Mouse (Mus musculus) G1E (cell line): ENCODE data around the gene Atp5b. TPM values are rescaled to one million over a fixed set of nuclear protein-coding genes. Genes with fewer than 3 reads are reported as not detected.
A peak's percentile ranks its signal among the peaks of the same experiment; 100 is the strongest.

Source experiments
- ATAC-seq: 2 replicates; pipeline ENCODE4 v1.8.0; 2016; ENCODE audit warnings: mild to moderate bottlenecking; ENCODE audit not compliant: insufficient number of reproducible peaks, poor library complexity, low FRiP score, severe bottlenecking; ENCODE audit errors: extremely low read depth
- DNase-seq: peaks from one replicate; pipeline ENCODE4 v3.0.0; 2012; ENCODE audit warnings: low spot score
- H3K27me3 ChIP-seq: 2 replicates; pipeline ENCODE4 v1.6.1; 2012; ENCODE audit warnings: mild to moderate bottlenecking, low read length, inconsistent platforms; ENCODE audit not compliant: insufficient read depth
- H3K36me3 ChIP-seq: replicated peaks from 2 replicates; pipeline ENCODE3; 2012; ENCODE audit warnings: mild to moderate bottlenecking, inconsistent platforms
- H3K4me1 ChIP-seq: 2 replicates; pipeline ENCODE4 v1.6.1; 2012; ENCODE audit warnings: low read depth, low read length, inconsistent platforms, mixed read lengths; ENCODE audit not compliant: insufficient read depth
- H3K4me3 ChIP-seq: 2 replicates; pipeline ENCODE4 v1.5.1; 2012; ENCODE audit warnings: low read depth, mild to moderate bottlenecking, inconsistent platforms, low read length, moderate library complexity, mixed read lengths
- H3K9me3 ChIP-seq: replicated peaks from 2 replicates; pipeline ENCODE4 v1.6.1; 2012; ENCODE audit warnings: inconsistent platforms
- CTCF ChIP-seq: IDR thresholded peaks from 2 replicates; pipeline ENCODE4 v1.5.1; 2012; ENCODE audit warnings: low read depth, low read length, inconsistent platforms, mixed read lengths
- GATA1 ChIP-seq: IDR thresholded peaks from 2 replicates; pipeline ENCODE4 v1.6.1; 2012; ENCODE audit warnings: borderline replicate concordance, low read length, inconsistent platforms, mixed read lengths
- GATA2 ChIP-seq: IDR thresholded peaks from 2 replicates; pipeline ENCODE4 v1.6.1; 2012; ENCODE audit warnings: low read depth, low read length, inconsistent platforms, borderline replicate concordance
- POLR2AphosphoS5 ChIP-seq: IDR thresholded peaks from 2 replicates; pipeline ENCODE4 v1.6.1; 2012; ENCODE audit warnings: low read depth, low read length, inconsistent platforms; ENCODE audit not compliant: insufficient replicate concordance
- TAL1 ChIP-seq: conservative IDR thresholded peaks from 2 replicates; pipeline ENCODE4 v1.6.1; 2012; ENCODE audit warnings: low read depth, low read length, inconsistent platforms, mixed read lengths
- polyA plus RNA-seq: library from polyadenylated mRNA; stranded (reverse); fragments of >175 nt; gene quantifications from 2 replicates; pipeline ENCODE4 v1.2.3, GENCODE M21; 2012
- total RNA-seq, 2 experiments: library from RNA; stranded (forward) in 1 of 2; stranded (reverse) in 1 of 2; fragments of 200-1000 nt in 1 of 2; fragments of >200 nt in 1 of 2; fragmentation: Nextera tagmentation in 1 of 2; gene quantifications; 2 replicates each; pipeline ENCODE4 v1.2.3; 2014 to 2017

Gene Atp5b
- total RNA-seq (2014; fragmentation: Nextera tagmentation) (2,076 and 2,077 TPM in 2 replicates), total RNA-seq (2017) (2,841 and 2,974 TPM in 2 replicates), polyA plus RNA-seq (1,412 and 1,783 TPM in 2 replicates)

- no peaks in the 10 kb centered on the region for H3K9me3 ChIP-seq
- TF ChIP-seq GATA2 (no peak), GATA1 (no peak), CTCF (no peak), POLR2AphosphoS5 (no peak), TAL1 (no peak)
- DNase-seq, result peak; percentile 93
- peak; percentile 93 for ATAC-seq
- peaks cover 36% of the 10 kb centered on the region for H3K4me1 ChIP-seq
- H3K27me3 ChIP-seq, result no peaks in the 10 kb centered on the region
- H3K36me3 ChIP-seq, result peaks cover 50% of the 10 kb centered on the region
- H3K4me3 ChIP-seq, result peak within 1 kb of the TSS; percentile 81
Observed at GRCm38 (mm10) chr10:128082880-128083421, at the start of gene Atp5b. Gene Atp5b (plus strand): TSS chr10:128083273.

- Histone ChIP-seq H3K9me3 (no peaks in the 10 kb centered on the region), H3K36me3 (peaks cover 55% of the 10 kb centered on the region), H3K27me3 (no peaks in the 10 kb centered on the region), H3K4me3 (peak overlapping the region; percentile 81), H3K4me1 (peaks cover 52% of the 10 kb centered on the region)
- no peak for DNase-seq
- no peak for ATAC-seq
- TF ChIP-seq TAL1 (no peak), POLR2AphosphoS5 (no peak), GATA2 (no peak), GATA1 (no peak), CTCF (no peak)
Observed at GRCm38 (mm10) chr10:128036746-128037425, 46.2 kb upstream of the Atp5b start.

- ATAC-seq (no peak), DNase-seq (no peak)
- Histone ChIP-seq H3K4me3 (peak overlapping the region; percentile 60; the same call in 1 of the 2 replicates), H3K27me3 (no peaks in the 10 kb centered on the region), H3K36me3 (peaks cover 60% of the 10 kb centered on the region), H3K4me1 (peaks cover 62% of the 10 kb centered on the region), H3K9me3 (no peaks in the 10 kb centered on the region)
- TF ChIP-seq GATA1, result no peak
- TF ChIP-seq GATA2, result no peak
- TF ChIP-seq POLR2AphosphoS5, result no peak
- no peak for TF ChIP-seq TAL1
- TF ChIP-seq CTCF, result no peak
Observed at GRCm38 (mm10) chr10:128037921-128038320, 45.2 kb upstream of the Atp5b start.

- Histone ChIP-seq H3K4me3 (peak overlapping the region; percentile 54; the same call in 1 of the 2 replicates), H3K36me3 (peaks cover 73% of the 10 kb centered on the region), H3K9me3 (no peaks in the 10 kb centered on the region), H3K27me3 (no peaks in the 10 kb centered on the region), H3K4me1 (peaks cover 74% of the 10 kb centered on the region)
- ATAC-seq (no peak), DNase-seq (no peak)
- TF ChIP-seq GATA2, result no peak
- TF ChIP-seq TAL1, result no peak
- no peak for TF ChIP-seq CTCF
- TF ChIP-seq POLR2AphosphoS5, result no peak
- TF ChIP-seq GATA1, result no peak
Observed at GRCm38 (mm10) chr10:128039167-128039566, 43.9 kb upstream of the Atp5b start.

- no peaks in the 10 kb centered on the region for H3K27me3 ChIP-seq
- no peak overlapping the region; the same call in 1 of the 2 replicates for H3K4me3 ChIP-seq
- TF ChIP-seq GATA1, result no peak
- no peak for TF ChIP-seq CTCF
- no peak for TF ChIP-seq GATA2
- no peak for TF ChIP-seq TAL1
- TF ChIP-seq POLR2AphosphoS5, result no peak
- no peak for DNase-seq
- ATAC-seq, result no peak
- H3K4me1 ChIP-seq, result peaks cover 76% of the 10 kb centered on the region
- peaks cover 79% of the 10 kb centered on the region for H3K36me3 ChIP-seq
- no peaks in the 10 kb centered on the region for H3K9me3 ChIP-seq
Observed at GRCm38 (mm10) chr10:128039858-128040257, 43.2 kb upstream of the Atp5b start.

- no peak for ATAC-seq
- Histone ChIP-seq H3K36me3 (peaks cover 84% of the 10 kb centered on the region), H3K4me1 (peaks cover 78% of the 10 kb centered on the region), H3K27me3 (no peaks in the 10 kb centered on the region), H3K4me3 (peak overlapping the region; percentile 34; the same call in 1 of the 2 replicates), H3K9me3 (no peaks in the 10 kb centered on the region)
- DNase-seq, result no peak
- TF ChIP-seq TAL1 (no peak), GATA2 (no peak), CTCF (no peak), GATA1 (no peak), POLR2AphosphoS5 (no peak)
Observed at GRCm38 (mm10) chr10:128040293-128040692, 42.8 kb upstream of the Atp5b start.
